Mouse (Mus musculus) adrenal gland, postnatal 10 days (tissue): ENCODE data around the gene Sh3d19. TPM values are rescaled to one million over a fixed set of nuclear protein-coding genes. Genes with fewer than 3 reads are reported as not detected.
"Not testable (repeated sequence)": the region's sequence is repeated elsewhere in the genome, so short reads cannot be mapped to it uniquely, and the experiment has no call there.

Source experiments
- DNase-seq: peaks from one replicate; pipeline ENCODE4 v3.0.0; 2021; ENCODE audit warnings: mixed read lengths
- total RNA-seq, 2 experiments: library from RNA; stranded (reverse); gene quantifications; 2 replicates each; pipeline ENCODE4 v1.2.3; 2021

The Sh3d19 gene
- total RNA-seq, 2 experiments from 2014 or later: 26.2 to 28.9 TPM

DNA sequence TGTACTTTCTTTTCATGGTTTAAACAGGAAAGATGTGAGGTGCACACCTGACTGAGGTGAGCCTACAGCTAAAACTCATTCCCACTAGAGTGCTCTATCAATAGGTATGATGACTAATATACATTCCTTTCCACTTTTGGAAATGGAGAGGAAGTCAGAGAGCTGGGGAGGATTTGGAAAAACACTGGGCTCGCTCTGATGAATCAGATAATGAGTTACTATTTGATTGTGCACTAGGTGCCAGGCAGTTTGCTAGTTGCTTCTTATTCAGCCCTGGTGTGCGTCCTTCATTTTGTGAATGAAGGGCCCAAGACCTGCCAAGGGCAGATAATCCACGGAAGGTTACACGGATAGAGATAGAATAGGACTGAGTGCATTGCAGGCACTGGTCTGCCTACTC, 9.1 kb downstream of the Sh3d19 start:
- DNase-seq: no peak

DNA sequence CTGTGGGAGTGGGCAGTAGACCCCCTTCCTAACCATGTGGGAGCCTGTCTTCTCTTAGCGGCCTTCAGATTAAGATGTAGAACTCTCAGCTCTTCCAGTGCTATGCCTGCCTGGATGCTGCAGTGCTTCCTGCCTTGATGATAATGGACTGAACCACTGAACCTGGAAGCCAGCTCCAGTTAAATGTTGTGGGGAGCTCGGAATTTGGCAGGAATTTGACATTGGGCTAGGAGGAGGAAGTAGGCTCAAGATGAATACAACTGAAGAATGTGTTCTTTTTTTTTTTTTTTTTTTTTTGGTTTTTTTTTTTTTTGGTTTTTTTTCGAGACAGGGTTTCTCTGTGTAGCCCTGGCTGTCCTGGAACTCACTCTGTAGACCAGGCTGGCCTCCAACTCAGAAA, 10.9 kb downstream of the Sh3d19 start:
- DNase-seq: not testable (repeated sequence)

DNA sequence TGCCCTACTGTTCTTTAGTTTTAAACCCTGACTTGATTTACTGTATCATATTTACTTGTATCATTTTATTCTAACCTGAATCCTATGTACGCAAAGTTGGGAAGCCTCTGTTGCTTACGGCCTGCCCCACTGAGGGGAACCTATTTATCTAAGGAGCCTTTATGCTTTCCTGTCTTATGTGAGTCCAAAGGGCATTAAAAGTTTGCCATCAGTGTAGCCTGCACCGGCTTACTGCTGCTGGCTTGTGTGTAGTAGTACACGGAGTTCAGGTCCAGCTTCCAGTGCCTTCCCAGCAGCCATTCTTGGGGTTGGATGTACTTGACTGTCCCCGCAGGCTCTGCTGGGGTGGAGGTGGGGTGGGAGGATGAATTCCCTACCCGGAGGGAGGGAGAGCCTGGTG, 13.6 kb downstream of the Sh3d19 start:
- DNase-seq: no peak

GRCm38 (mm10) chr3:85987225-85987624, 16.3 kb downstream of the Sh3d19 start:
- no peak for DNase-seq

DNA sequence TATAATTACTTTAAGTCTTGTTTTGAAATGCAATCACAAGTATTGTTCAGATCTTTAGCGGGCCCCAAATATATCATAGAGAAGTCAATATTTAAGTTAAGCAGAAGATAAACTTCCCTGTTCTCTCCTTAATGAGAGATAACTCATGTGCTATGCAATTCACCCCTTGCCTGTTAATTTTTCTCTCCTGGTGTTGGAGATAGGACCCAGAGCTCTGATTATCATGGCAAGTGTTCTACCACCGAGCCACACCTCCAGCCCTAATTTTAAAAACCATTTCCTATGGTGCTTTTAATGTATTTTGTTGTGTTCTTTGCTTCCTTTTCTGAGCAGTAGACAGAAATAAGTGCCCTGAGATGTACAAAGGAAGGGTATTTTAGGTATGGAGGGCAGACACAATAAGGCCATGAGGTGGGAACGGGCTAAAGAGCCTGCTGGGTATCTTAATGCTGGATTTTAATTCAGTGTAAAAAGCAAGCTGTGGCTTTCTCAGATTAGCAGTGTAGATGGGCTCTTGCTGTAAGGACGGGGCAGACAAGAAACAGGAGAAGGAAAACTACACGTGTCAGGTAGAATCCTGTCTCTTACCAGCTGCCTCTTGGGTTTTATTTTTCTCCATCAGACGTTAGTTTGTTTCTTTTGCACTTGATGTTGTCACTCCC, 20.4 kb downstream of the Sh3d19 start:
- DNase-seq: no peak

DNA sequence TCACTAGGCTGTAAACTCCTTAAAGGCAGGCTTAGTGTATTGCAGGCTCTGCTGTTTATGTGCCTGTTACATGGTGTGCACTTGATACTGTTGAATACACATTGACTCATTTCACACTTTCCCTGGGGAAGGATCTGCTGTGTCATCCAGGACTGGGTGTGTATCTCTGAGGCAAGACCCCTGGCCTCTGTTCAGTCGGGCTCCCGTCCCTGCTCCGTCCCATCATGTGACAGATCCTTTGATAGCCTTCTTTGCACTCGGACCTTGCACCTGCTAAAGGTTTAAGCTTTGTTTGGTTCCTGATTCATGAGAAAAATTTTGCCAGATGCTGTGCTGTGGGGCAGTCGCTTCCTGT, 20.9 kb downstream of the Sh3d19 start:
- no peak for DNase-seq

DNA sequence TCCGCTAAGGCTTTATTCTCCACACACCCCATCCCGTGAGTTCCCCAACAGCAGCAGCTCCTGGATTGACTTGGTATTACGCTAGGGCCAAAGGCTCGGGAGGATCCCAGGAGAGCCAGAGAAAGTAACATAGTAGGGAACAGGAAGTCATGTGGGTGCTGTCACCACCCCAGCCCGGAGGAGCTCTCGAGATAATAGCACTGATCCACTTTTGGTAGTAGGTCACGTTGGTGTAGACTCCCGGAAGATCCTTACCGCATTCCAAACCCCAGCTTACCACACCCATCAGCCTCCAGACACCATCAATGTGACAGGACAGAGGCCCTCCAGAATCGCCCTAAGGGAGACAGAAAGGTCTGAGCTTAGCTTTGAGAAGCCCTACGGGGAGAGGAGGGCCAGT, 22.8 kb downstream of the Sh3d19 start:
- DNase-seq: no peak

GRCm38 (mm10) chr3:85994645-85995044, 23.7 kb downstream of the Sh3d19 start:
- no peak for DNase-seq

DNA sequence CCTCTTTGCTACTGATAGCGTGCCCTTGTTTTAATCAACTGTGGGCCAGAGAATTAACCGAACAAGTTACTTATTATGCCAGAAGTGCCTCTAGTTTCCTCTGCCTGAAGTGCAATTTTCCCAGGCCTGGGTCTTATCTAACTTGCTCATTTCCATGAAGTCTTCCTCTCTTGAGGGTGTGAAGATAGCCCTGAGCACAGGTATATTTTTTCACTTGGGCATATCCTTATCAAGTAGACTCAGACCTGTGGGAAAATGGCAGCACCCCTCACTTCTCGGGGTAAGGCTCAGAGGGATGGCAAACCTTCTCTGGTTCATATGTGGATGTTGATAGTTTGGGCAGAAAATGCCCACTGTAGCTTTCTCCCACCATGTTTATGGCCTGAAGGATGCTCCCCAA, 30.4 kb downstream of the Sh3d19 start:
- DNase-seq: no peak

GRCm38 (mm10) chr3:86002423-86002822, 31.5 kb downstream of the Sh3d19 start, which contains the start of gene Prss48:
Gene Prss48 (minus strand): TSS chr3:86002491.
- DNase-seq: peak; percentile 7

GRCm38 (mm10) chr3:86002940-86003339, 32.0 kb downstream of the Sh3d19 start:
- DNase-seq: no peak

DNA sequence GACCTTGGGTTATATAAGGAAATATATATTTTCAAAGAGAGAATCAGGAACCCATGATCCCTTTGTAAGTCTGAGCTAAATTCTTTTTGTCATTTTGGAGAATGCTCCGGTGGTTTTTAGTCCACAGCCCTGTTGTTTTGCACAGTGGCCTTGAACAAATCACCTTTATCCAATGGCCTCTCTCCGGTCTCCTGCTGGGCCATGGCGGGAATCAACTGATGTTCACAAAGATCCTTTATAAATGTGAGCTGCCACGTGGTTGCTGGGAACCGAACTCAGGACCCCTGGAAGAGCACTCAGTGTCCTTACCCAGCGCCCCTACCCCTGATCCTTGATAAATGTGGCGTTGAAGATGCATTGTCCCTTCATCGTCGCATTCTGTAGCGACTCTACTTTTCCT, 33.8 kb downstream of the Sh3d19 start:
- no peak for DNase-seq

DNA sequence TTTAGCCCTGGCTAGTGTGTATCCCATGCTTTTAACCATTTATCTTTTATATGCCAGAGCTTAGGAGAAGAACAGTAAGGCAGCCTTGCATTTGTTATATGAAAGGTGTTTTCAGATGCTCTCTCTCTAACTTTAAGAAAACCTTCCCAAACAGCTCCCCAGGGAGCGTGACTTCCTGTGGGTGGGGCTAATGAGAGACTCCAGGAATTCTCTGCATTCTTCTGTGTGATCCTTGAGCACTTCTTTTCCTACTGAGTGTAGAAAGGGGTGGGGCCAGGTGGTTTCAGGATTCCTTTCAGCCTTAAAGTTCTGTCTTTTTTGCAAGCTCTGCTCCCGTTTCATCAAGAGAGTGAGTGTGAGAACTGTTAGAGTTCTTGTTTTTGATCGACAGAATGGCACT, 39.7 kb downstream of the Sh3d19 start:
- DNase-seq: no peak

- DNase-seq: no peak
These were observed 40.5 kb downstream of the Sh3d19 start for GRCm38 (mm10) chr3:86011373-86011772.

DNA sequence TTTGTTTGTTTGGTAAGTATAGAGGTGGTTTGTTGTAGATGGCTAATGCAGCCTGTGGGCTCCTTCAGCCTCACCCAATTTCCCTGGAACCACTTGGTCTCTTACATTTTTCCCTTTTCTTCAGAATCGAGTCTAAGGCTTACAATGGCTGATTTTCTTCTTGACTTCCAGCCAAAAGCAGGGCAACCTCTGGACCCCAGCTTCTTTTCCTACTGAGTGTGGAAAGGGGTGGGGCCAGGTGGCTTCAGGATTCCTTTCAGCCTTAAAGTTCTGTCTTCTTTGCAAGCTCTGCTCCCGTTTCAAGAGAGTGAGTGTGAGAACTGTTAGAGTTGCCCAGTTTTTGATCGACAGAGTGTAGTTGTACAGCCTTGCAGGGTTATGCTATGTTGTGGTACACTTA, 40.9 kb downstream of the Sh3d19 start:
- DNase-seq: no peak

GRCm38 (mm10) chr3:86013837-86014236, 42.9 kb downstream of the Sh3d19 start:
- no peak for DNase-seq

DNA sequence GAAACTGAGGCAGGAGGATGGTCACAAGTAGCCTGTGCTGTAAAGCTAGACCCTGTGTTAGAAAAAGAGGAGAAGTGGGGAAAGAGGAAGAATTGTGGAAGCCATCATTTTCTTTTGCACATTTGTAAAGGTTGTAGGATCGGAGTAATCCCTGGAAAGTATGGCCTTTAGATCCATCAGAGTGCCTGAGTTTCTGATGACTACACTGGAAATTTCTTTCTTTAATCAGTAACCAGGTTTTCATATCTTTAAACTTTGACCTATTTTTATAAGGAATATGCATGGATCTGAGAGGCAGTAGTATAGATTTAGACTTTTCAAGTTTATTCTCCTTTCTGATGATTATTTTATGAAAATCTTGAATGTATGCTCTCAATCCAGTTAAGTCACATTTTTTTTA, 46.1 kb downstream of the Sh3d19 start:
- DNase-seq: no peak

GRCm38 (mm10) chr3:86017484-86017883, 46.6 kb downstream of the Sh3d19 start:
- DNase-seq: no peak

- no peak for DNase-seq
These were observed 50.2 kb downstream of the Sh3d19 start for GRCm38 (mm10) chr3:86020921-86021650.

GRCm38 (mm10) chr3:86021651-86022050, 50.7 kb downstream of the Sh3d19 start:
- no peak for DNase-seq

DNA sequence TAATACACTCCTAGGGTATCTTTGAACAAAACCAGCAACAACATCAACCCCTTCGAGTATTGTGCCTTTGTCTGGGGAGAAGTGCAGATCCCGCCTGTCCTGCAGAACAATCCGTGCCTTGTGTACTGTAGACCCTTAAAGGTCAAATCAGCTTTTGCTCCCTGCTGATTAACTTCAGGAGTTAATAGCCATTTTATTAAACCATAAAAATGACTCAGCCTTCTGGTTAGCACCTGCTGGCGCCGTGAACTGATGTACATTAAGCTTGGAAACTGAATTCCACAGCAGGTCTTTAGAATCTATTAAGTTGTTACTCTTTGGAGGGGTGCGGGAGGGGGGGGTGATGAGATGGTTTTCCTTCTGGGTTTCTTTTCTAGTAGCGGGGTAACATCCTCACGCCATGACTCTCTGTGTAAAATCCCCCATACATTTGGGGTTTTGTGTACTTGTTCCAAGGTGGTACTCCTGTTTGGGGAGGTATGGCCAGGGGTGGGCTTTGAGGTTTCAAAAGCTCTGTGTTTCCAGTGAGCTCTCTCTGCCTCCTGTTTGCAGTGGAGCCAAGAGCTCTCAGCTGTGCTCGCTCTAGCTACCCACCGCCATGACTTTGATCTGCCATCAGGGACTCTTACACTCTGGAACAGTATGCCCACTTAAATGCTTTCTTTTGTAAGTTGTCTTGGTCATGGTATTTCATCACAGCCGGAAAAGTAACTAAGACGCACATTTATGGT, 53.3 kb downstream of the Sh3d19 start:
- DNase-seq: no peak

DNA sequence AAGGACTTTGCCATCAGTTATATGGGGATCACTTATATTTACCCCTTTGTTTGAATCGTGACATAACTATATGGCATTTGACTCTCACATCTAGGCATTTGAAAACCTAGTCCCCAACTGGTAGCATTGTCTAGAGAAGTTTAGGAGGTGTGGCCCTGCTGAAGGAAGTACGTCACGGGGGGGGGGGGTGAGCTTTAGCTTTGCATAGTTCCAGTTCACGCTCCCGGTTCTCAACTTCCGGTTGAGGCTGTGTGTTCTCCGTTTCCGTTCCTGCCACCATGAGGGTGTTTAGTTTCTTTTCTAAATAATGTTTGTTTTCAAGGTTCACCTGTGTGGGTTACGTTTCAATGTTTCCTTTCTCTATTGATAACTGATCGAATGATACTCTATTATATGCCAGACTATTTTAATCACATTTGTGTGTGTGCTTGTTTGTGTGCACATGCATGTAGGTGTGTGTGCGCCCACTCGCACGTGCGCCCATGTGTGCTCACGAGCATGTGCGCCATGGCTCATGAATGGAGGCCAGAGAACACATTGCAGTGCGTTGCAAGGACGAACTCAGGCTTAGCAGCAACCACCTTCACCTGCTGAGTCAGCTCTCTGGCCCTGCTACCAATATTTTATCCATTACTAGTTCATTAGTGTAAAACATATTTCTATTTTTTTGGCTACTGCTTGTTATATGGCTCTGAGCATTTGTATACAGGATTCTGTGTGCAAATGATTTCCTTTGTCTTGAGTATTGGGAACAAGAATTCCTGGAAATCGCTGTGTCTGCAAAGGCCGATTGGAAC, 54.6 kb downstream of the Sh3d19 start:
- DNase-seq: no peak
